Mouse (Mus musculus) forebrain, embryonic 11.5 days (tissue): ENCODE data around the gene Tnpo1. TPM values are rescaled to one million over a fixed set of nuclear protein-coding genes. Genes with fewer than 3 reads are reported as not detected.
A peak's percentile ranks its signal among the peaks of the same experiment; 100 is the strongest.
"Not testable (repeated sequence)": the region's sequence is repeated elsewhere in the genome, so short reads cannot be mapped to it uniquely, and the experiment has no call there.

ENCODE experiments used
- ATAC-seq: fragments of 200-750 bp; cut with Nextera tagmentation; replicated peaks from 2 replicates; pipeline ENCODE4 v1.8.0; 2017; ENCODE audit warnings: moderate TSS enrichment; ENCODE audit not compliant: low FRiP score
- DNase-seq: peaks from one replicate; pipeline ENCODE4 v3.0.0-alpha.2; 2017; ENCODE audit warnings: low spot score
- H3K27ac ChIP-seq: fragments of 300-500 bp; sonication (generic); 2 replicates; pipeline ENCODE4 v1.5.1; 2014; ENCODE audit warnings: low read depth, low read length
- H3K27me3 ChIP-seq: fragments of 300-500 bp; sonication (generic); 2 replicates; pipeline ENCODE4 v1.6.1; 2014; ENCODE audit warnings: mild to moderate bottlenecking, low read length, mixed read lengths; ENCODE audit not compliant: control insufficient read depth, insufficient read depth
- H3K36me3 ChIP-seq: fragments of 300-500 bp; sonication (generic); 2 replicates; pipeline ENCODE4 v1.6.1; 2014; ENCODE audit warnings: mild to moderate bottlenecking, low read length, moderate library complexity, mixed read lengths; ENCODE audit not compliant: control insufficient read depth, insufficient read depth
- H3K4me1 ChIP-seq: fragments of 300-500 bp; sonication (generic); replicated peaks from 2 replicates; pipeline ENCODE4 v1.6.1; 2014; ENCODE audit warnings: low read length, mixed read lengths; ENCODE audit not compliant: control insufficient read depth, insufficient read depth
- H3K4me2 ChIP-seq: fragments of 300-500 bp; sonication (generic); 2 replicates; pipeline ENCODE4 v1.6.1; 2014; ENCODE audit warnings: low read depth, mild to moderate bottlenecking, low read length, moderate library complexity, mixed read lengths; ENCODE audit not compliant: severe bottlenecking
- H3K4me3 ChIP-seq: fragments of 300-500 bp; sonication (generic); 2 replicates; pipeline ENCODE4 v1.5.1; 2014; ENCODE audit warnings: low read depth, low read length
- H3K9ac ChIP-seq: fragments of 300-500 bp; sonication (generic); 2 replicates; pipeline ENCODE4 v1.6.1; 2014; ENCODE audit warnings: low read length
- H3K9me3 ChIP-seq: fragments of 300-500 bp; sonication (generic); 2 replicates; pipeline ENCODE4 v1.6.1; 2016; ENCODE audit warnings: low read length, mixed read lengths; ENCODE audit not compliant: control insufficient read depth
- WGBS: fragments of 180-500 bp; shearing (Covaris S2); extraction: QIAGEN DNeasy Blood & Tissue Kit; methylation state at CpG from one replicate; pipeline ENCODE4 v1.1.7; 2014; 5-methylcytosine and 5-hydroxymethylcytosine counted together
- polyA plus RNA-seq: library from polyadenylated mRNA; unstranded; fragments of >200 nt; fragmentation: Nextera tagmentation; extraction: Ambion mirVana; gene quantifications from 2 replicates; pipeline ENCODE4 v1.2.1, GENCODE M21; 2014

The Tnpo1 gene
- polyA plus RNA-seq, 1 experiment from 2014 or later, result 60.2 TPM

DNA sequence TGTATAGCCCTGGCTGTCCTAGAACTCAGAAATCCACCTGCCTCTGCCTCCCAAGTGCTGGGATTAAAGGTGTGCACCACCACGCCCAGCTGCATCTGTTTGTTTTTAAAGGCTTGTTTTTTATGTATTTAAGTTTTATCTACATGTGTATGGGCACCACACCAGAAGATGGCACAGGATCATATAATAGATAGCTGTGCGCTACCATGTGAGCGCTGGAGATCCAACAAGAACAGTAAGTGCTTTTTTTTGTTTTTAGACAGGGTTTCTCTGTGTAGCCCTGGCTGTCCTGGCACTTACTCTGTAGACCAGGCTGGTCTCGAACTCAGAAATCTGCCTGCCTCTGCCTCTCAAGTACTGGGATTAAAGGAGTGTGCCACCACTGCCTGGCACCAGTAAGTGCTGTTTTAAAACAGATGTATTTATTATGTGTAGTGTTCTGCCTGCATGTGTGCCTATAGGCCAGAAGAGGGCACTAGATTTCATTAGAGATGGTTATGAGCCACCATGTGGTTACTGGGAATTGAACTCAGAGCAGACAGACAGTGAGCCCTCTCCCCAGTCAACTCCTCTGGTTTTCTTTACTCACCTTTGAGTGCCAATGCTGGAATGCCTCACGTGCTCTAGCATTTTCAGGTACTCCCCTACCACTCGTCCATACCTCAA lies 89.6 kb downstream of the Tnpo1 start:
- H3K27ac ChIP-seq, result no peak overlapping the region
- H3K4me3 ChIP-seq, result no peak overlapping the region
- no peaks in the 10 kb centered on the region for H3K4me1 ChIP-seq
- DNase-seq, result no peak
- 87% methylated on average over 6 of the region's 6 CpGs for WGBS
- H3K9me3 ChIP-seq, result no peaks in the 10 kb centered on the region
- H3K27me3 ChIP-seq, result no peaks in the 10 kb centered on the region
- peak; percentile 61; the same call in 1 of the 2 replicates for ATAC-seq
- H3K4me2 ChIP-seq, result no peak overlapping the region
- H3K36me3 ChIP-seq, result peaks cover 2% of the 10 kb centered on the region; the same call in 1 of the 2 replicates
- H3K9ac ChIP-seq, result no peak overlapping the region

DNA sequence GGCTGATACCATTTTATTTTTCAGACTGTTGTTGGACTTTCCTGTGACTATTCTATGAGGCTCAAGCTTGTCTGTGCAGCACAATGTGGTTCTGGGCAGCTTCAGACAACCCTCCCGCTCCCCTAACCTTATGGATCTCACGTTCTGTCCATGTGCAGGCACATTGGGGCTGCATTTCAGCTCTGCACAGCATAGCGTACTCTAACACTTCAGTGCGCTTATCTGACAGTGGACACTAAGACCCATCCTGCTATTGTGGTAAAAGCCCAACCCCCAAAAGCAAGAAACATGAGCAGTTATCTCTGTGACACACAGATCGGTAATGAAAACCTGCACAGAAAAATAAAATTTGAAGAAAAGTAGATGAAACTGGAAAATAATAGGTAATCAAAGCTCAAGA lies 90.4 kb downstream of the Tnpo1 start:
- H3K27ac ChIP-seq, result no peak overlapping the region
- ATAC-seq, result no peak

DNA sequence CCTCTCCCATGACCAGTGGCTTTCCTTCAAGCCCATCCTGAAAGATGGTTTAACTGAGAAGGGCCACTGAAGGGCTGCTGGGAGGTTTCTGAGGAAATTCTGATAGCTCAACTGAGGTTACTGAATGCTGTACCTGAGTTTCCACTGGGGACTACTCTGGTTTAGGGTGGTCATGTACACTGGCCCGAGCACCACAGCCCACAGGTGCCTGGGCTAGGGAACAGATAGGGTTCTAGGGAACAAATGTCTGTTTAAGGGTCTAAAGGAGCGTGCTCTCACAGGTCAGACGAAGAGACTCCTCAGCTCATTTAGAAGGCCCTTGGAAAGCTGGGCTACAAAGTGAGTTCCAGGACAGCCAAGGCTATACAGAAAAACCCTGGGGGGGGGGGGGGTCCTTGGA lies 91.5 kb downstream of the Tnpo1 start:
- no peak for DNase-seq

More for the DNA sequence above, 90.4 kb downstream of the Tnpo1 start:
- Histone ChIP-seq H3K36me3 (no peaks in the 10 kb centered on the region; the same call in 1 of the 2 replicates), H3K4me2 (no peak overlapping the region), H3K4me1 (no peaks in the 10 kb centered on the region), H3K9ac (no peak overlapping the region), H3K27me3 (no peaks in the 10 kb centered on the region), H3K4me3 (no peak overlapping the region), H3K9me3 (no peaks in the 10 kb centered on the region)
- WGBS, result 89% methylated on average over 5 of the region's 5 CpGs
- no peak for DNase-seq

DNA sequence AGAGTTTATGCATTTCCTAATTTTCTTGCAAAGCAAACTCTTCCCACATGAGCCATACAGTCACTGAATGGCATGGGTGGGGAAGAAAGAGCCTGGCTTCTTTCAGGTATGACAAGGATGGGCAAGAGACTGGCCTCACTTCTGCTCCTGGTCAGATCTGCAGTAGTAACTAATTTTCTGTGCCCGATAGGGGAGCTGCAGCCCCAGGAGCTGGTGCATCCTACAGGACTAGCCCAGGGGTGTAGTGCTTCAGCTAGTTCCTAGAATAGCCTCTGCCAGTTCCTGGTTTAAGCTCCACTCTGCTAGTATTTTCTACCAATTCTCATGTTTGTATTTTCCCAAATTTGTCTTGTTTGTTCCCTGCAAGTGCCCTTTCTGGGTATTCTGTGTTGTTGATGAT lies 92.0 kb downstream of the Tnpo1 start:
- ATAC-seq (no peak), DNase-seq (no peak)
- H3K9me3 ChIP-seq, result no peaks in the 10 kb centered on the region
- H3K9ac ChIP-seq, result no peak overlapping the region
- no peak overlapping the region for H3K27ac ChIP-seq
- no peak overlapping the region for H3K4me3 ChIP-seq
- H3K4me1 ChIP-seq, result no peaks in the 10 kb centered on the region
- no peaks in the 10 kb centered on the region; the same call in 1 of the 2 replicates for H3K36me3 ChIP-seq
- WGBS, result 43% methylated on average over 1 of the region's 1 CpGs
- no peak overlapping the region for H3K4me2 ChIP-seq
- no peaks in the 10 kb centered on the region for H3K27me3 ChIP-seq

More for the DNA sequence above, 91.5 kb downstream of the Tnpo1 start:
- Histone ChIP-seq H3K27ac (no peak overlapping the region), H3K4me3 (no peak overlapping the region), H3K9ac (no peak overlapping the region), H3K4me2 (no peak overlapping the region), H3K9me3 (no peaks in the 10 kb centered on the region), H3K27me3 (no peaks in the 10 kb centered on the region), H3K36me3 (no peaks in the 10 kb centered on the region; the same call in 1 of the 2 replicates), H3K4me1 (no peaks in the 10 kb centered on the region)
- no peak for ATAC-seq
- WGBS, result 85% methylated on average over 3 of the region's 3 CpGs

DNA sequence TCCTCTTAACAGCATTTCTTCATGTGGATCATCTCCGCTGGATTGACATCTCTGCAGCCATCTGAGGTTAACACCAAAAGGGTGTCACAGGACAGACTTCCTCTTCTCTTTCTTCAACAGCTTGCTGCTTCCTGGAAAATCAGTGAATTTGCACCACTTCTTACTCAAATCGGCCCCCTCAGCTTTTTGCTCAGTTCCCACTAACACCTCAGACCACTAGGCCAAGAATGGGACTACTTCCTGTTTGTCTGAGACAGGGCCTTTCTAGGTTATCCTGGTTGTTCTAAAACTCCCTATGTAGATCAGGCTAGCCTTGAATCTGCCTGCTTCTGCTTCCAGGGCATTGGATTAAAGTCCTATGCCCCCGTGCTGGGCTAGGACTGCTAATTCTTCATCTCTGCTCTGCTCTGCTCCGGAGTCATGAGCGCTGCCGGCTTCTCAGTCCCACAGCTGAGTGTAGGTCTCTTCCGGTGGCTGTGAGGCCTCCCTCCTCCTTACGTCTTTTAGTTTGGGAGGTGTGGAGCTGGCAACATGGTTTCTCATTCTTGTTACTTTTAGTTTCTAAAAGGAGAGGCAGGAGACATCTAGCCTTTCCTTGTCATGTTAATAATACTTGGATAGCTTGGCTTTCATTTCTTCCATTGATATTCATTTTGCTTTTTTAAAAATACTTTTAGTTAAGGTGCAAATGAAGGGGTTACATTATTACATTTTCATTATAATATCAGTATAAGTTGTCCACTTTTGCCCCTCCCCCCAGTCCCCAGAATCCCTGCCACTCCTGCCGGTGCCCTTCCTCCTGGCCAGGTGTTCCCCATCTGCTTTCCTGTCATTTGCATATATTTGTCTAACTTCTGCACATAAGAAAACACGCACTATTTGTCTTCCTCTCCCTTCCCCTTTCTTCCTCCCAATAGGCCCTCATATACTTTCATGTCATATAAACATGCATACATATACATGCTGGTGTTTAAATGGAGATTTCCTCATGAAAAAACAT lies 93.4 kb downstream of the Tnpo1 start:
- no peak overlapping the region for H3K27ac ChIP-seq
- no peaks in the 10 kb centered on the region for H3K27me3 ChIP-seq
- H3K4me3 ChIP-seq, result no peak overlapping the region
- H3K4me1 ChIP-seq, result no peaks in the 10 kb centered on the region
- no peak for DNase-seq
- H3K9me3 ChIP-seq, result no peaks in the 10 kb centered on the region
- no peaks in the 10 kb centered on the region for H3K36me3 ChIP-seq
- H3K9ac ChIP-seq, result no peak overlapping the region
- 82% methylated on average over 10 of the region's 10 CpGs for WGBS
- H3K4me2 ChIP-seq, result no peak overlapping the region
- ATAC-seq, result no peak

DNA sequence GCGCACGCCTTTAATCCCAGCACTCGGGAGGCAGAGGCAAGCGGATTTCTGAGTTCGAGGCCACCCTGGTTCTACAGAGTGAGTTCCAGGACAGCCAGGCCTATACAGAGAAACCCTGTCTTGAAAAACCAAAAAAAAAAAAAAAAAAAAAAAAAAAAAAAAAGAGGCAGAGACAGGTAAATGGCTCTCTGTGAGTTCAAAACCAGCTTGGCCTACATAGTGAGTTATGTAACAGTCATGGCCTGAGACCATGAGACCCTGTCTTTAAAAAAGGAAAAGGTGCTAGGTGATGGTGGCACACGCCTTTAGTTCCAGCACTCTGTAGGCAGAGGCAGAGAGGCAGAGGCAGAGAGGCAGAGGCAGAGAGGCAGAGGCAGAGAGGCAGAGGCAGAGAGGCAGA lies 97.2 kb downstream of the Tnpo1 start:
- not testable (repeated sequence) for H3K4me3 ChIP-seq, ATAC-seq, H3K36me3 ChIP-seq, H3K4me2 ChIP-seq, DNase-seq, H3K27ac ChIP-seq, H3K27me3 ChIP-seq, H3K9ac ChIP-seq, H3K9me3 ChIP-seq, H3K4me1 ChIP-seq
- WGBS, result 95% methylated on average over 6 of the region's 6 CpGs

DNA sequence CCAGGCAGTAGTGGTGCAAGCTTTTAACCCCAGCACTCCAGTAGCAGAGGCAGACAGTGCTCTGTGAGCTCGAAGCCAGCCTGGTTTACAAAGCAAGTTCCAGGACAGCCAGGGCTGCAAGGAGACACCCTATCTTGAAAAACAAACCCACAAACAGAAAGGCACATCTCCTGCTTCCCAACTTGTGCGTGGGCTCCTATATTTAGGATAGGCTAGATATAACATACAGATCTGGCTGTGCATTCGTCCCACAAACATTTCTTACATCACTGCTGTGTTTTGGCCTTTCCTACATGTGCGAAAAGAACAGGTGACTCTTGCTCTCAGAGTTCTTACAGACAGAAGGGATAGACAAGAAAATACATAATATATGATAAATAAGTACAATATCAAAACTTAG lies 100.6 kb downstream of the Tnpo1 start:
- DNase-seq (no peak), ATAC-seq (no peak)
- Histone ChIP-seq H3K9ac (no peak overlapping the region), H3K4me2 (no peak overlapping the region), H3K36me3 (no peaks in the 10 kb centered on the region), H3K9me3 (no peaks in the 10 kb centered on the region), H3K27me3 (no peaks in the 10 kb centered on the region), H3K4me3 (no peak overlapping the region), H3K4me1 (no peaks in the 10 kb centered on the region), H3K27ac (no peak overlapping the region)
- WGBS, result 89% methylated on average over 4 of the region's 4 CpGs

DNA sequence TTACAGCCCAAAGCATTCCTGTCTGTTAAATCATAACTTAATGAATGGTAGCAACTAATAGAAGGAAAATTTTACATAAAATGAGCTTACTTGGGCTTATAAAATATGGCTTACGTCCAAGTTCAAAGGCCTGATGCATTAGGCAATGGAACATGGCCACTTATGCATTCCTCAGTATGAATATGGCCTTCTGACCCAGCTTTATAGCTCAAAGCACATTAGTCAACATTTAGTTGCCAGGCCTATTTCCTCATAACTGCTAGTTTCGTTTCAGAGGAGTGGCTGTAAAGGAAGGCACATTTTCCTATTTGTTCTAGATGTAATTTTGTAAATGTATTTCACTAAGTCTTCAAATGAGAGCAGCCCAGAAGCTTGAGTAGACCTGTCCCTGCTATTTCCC lies 107.1 kb downstream of the Tnpo1 start:
- Histone ChIP-seq H3K9me3 (no peaks in the 10 kb centered on the region), H3K9ac (no peak overlapping the region), H3K4me3 (no peak overlapping the region), H3K36me3 (no peaks in the 10 kb centered on the region), H3K4me2 (no peak overlapping the region), H3K27me3 (no peaks in the 10 kb centered on the region), H3K4me1 (no peaks in the 10 kb centered on the region), H3K27ac (no peak overlapping the region)
- 79% methylated on average over 2 of the region's 2 CpGs for WGBS
- ATAC-seq (no peak), DNase-seq (no peak)
